Mouse (Mus musculus) skeletal muscle tissue, adult 2 months (tissue): Measurements from ENCODE around the gene Trp53bp1.

Source experiments
- DNase-seq: peaks from one replicate; pipeline ENCODE4 v3.0.0-alpha.2; 2012; ENCODE audit warnings: low read depth, low spot score

Trp53bp1 gene

DNA sequence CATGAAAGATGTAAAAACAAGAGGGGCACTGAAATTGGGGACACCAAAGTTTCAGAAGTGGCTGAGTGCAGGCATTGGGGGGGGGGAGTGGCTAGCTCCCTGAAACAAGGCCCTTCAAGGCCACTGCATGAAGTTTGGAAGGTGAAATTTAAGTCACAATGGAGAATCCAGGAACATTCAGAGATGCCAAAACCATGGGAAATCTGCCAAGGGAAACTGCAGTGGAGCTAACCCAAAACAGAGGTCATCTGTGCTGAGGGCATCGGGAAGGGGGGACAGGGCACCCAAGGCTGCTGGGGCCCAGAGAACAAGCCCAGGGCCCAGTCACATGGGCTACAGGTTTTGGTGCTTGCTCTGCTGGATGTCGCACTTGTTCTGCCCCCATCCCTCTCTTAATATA is 21.4 kb downstream of the Trp53bp1 start:
- DNase-seq = no peak

DNA sequence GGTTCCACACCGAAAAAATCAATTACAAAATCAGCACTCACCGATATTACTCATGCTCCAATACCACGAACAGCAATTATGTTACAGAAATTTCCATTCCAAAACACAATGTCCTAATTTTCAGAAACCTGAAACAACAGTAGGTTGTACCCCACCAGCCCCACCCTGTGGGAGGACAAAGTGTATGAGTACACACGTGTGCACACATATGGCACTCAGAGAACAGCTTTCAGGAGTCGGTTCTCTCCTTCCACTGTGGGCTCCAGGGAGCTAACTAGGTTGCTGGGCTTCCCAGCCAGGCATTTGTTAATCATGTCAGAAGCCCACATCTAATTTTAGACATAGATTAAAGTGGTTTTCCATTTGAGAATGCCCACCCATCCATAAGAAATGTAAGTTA is 27.1 kb downstream of the Trp53bp1 start:
- no peak for DNase-seq

GRCm38 (mm10) chr2:121239426-121239825 is 31.8 kb downstream of the Trp53bp1 start:
- DNase-seq = no peak

DNA sequence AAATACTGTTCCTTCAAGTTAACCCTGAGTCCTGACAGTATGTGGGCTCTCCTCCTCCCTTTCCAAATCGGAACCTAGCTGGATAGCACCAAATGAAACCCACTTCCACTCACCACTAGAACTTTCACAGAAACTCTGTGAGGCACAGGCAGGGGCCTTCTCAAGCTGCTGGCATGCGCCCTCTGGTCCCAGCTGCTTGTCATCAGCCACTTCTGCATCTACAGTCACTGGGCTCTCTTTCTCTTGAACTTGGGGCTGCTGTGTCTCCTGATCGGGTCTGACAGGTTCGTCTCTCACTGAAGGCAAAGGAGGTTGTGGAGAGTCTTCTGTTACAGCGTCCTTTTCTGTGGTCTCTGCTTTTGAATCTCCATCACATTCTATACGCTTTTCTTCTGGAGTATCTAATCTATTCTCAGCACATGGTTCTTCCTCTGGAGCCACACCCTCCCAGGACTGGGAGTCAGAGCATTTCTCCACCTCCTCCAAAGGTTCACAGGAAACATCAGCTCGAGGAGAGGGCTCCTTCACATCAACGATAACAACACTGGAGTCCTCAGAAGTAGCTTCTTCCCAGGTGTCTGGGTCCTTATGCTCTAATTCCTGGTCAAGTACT is 35.6 kb downstream of the Trp53bp1 start:
- no peak for DNase-seq

DNA sequence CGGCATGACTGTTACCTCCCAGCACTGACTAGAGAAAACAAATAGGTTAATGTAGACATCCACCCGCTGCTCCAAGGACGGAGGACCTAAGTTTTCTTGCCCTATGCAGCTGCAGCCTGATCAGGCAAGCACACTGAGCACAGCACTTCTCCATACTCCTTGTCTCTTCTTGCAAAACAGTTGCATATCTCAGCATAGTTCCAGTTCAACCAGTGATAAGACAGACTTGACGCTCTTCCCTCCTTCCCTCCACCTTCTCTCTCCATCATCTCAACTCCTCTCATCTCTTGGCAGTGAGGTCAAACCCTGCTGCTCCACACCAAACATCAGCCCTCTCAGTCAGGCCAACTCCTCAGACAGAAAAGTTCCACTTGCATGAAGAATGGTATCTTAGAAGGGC is 43.1 kb downstream of the Trp53bp1 start:
- DNase-seq = no peak

DNA sequence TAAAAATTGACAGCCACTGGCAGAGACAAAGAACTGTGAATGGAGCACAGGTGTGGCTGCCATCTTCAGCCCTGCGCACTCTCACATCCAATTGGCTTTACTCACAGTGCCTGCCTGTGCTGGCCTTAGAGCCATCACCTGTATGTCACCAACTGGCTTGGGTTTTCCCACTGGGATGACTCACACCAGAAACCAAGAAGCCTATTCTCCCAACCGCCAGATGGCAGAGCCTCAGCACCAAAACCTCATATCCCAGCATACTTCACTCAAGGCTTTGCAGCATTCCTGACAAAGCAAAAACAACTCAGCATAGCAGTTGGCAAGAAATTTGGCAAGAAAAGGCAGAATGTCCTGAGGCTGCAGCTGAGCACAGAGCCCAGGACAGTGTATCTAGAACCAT is 48.2 kb downstream of the Trp53bp1 start:
- DNase-seq = peak; percentile 3

- DNase-seq = peak; percentile 13
Measured at GRCm38 (mm10) chr2:121219994-121220393, 51.2 kb downstream of the Trp53bp1 start.

- DNase-seq = no peak
Measured at GRCm38 (mm10) chr2:121219177-121219576, 52.0 kb downstream of the Trp53bp1 start.

GRCm38 (mm10) chr2:121214491-121214890 is 56.7 kb downstream of the Trp53bp1 start:
- DNase-seq = no peak

- DNase-seq = no peak
Measured at GRCm38 (mm10) chr2:121206541-121206940, 64.7 kb downstream of the Trp53bp1 start.

DNA sequence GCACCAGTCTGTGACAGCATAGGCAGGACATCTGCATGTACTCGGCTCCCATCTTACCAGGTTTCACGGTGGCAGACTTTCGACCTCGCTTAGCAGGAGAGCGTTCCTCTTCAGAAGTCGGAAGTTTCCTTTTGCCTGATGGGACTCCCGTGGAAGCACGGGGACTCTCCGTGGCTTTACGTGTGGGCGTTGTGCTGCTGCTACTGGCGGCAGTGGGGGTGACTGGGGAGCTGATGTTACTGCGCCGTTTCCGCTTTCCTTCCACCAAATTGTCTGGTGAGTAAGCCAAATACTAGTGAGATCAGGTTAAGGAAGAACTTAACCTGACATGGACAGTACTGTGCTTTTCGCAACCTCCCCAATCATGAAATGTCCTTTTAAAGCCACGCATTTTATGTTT is 66.9 kb downstream of the Trp53bp1 start:
- DNase-seq = no peak

GRCm38 (mm10) chr2:121195466-121195865 is 75.7 kb downstream of the Trp53bp1 start:
- DNase-seq = no peak

GRCm38 (mm10) chr2:121188530-121188929 is 82.7 kb downstream of the Trp53bp1 start:
- DNase-seq = no peak

DNA sequence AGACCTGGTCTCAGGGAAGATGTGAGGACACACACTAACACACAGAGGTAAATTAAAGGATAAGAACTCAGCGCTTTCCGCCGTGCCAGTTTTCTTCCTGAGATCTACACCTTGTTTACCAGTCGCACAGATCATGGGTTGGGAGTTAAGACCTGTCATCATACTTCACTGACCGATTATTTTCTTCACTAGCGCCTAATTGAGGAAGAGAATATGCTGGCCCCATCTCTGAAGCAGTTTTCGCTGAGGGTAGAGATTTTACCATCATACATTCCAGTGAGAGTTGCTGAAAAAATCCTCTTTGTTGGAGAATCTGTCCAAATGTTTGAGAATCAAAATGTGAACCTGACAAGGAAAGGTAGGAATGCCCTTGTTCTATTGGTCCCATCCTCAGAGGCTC is 87.1 kb downstream of the Trp53bp1 start:
- no peak for DNase-seq

GRCm38 (mm10) chr2:121183431-121183830 is 87.8 kb downstream of the Trp53bp1 start:
- no peak for DNase-seq

DNA sequence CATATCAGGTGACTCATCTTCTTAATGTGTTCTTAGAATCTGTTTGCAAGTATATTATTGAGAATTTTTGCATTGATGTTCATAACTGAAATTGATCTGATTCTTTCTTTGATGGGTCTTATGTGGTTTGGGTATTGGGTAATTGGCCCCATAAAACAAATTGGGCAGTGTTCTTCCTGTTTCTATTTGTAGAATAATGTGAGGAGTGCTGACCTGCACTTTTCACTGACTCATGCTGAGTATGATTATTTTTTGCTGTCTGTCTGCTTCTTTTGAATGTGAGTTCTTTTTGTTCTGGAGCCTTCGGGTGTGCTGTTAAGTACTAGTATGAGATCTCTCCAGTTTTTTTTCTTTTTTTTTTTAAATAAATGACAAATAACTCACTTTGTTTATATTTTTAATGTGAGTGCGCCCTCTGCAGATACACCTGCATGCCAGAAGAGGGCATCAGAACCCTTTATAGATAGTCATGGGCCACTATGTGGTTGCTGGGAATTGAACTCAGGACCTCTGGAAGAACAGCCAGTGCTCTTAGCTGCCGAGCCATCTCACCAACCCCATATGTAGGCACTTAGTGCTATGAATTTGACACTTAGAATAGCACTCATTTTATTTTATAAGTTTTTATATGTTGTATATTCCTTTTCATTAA is 92.3 kb downstream of the Trp53bp1 start:
- DNase-seq = no peak

GRCm38 (mm10) chr2:121170980-121171742 is 100.0 kb downstream of the Trp53bp1 start, which contains the start of gene Zscan29:
TSS of gene Zscan29 (minus strand) at chr2:121171125.
- peak; percentile 85 for DNase-seq

DNA sequence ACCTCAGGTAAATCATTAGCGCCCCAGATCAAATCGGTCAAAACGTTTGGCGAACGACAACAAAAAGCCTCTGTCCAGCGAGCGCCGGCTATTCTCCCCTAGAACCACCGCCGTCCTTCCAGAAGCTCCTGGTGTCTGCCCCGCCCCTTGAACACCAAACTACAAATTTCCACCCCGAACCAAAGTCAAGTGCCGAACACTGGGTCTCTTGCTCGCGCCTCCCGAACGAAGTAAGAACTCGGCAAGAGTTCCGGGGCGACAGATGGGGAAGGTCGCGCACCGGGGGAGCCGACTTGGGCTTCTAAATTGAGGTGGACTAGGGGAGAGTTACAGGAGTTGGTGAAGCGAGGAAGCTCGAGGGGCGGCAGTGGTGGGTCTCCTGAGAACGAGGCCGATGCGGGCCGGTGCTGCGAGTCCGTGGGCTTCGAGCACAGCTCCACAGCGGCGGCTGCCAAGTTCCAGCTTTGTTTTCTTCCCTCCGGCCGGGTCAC is 100.7 kb downstream of the Trp53bp1 start, which contains the start of gene Tubgcp4:
Tubgcp4 (plus strand) TSS at position 174 of the 491 bp plus-strand sequence.
- DNase-seq = no peak

DNA sequence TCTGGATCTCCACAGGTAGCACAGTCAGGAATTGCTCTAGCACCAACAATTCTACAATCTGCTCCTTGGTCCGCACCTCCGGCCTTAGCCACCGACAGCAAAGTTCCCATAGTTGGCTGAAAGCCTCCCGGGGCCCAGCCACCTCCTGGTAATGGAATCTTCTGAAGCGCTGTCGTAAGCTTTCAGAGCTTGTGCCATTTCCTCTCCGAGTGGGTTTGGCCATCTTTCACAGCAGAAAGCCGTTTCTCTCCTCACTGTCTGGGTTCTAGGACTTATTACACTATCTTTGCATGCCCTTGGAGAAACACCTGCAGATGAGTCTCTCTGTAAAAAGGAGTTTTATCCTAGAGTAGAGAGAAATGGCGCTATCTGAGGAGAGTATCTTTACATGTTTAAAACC is 101.3 kb downstream of the Trp53bp1 start:
- DNase-seq = peak; percentile 19

DNA sequence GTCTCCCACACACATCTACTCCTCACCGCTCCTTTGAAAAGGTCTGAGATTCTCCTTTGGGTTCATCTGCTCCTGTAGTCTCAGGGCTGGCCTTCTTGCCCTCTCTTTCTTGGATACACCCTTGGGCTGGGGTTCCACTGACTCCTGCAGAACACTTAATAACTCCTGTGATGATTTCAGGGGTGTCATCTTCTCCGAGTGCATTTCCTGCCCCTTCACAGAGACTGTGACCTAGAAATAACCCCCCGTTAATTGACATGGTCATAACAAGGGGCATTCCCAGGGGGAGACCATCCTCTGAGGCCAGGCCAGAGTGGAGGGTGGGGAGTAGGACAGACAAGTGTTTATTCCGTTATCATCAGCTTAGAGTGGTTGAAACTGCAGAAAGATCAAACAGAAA is 102.0 kb downstream of the Trp53bp1 start:
- no peak for DNase-seq

DNA sequence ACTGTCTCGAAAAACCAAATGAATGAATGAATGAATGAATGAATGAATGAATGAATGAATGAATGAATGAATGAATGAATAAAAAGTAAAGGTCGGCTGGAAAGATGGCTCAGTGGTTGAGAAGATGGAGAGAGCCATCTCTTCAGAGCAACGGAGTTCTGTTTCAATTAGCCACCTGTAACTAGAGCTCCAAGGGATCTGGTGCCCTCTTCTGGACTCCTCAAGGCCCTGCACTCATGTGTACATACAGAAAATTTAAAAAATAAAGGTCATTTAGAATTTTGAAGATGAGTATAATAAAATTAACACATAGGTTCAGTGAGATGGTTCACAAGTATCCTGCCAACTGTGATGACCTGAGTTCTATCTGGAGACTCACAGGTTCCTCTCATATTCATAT is 118.1 kb downstream of the Trp53bp1 start:
- no peak for DNase-seq

DNA sequence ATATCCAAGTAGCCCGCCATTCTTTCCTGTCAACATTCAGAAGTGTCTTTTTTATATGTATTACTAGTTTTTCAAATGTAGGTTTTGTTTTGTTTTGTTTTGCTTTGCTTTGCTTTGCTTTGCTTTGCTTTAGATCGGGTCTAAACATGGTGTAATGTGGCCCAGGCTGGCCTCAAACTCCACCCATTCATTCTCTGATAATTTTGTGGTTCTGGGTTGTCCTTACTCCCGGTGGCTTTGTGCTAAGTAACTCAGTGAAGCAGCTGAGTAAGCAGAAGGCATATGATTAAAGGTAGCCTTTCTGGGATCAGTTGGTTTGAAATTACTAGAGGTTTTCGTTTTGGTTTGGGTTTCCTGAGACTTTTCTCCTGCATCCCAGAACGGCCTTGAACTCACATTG is 121.5 kb downstream of the Trp53bp1 start:
- DNase-seq = no peak
